Mouse (Mus musculus): ENCODE measurements around the gene Mfsd4b1.

Gene Mfsd4b1

DNA sequence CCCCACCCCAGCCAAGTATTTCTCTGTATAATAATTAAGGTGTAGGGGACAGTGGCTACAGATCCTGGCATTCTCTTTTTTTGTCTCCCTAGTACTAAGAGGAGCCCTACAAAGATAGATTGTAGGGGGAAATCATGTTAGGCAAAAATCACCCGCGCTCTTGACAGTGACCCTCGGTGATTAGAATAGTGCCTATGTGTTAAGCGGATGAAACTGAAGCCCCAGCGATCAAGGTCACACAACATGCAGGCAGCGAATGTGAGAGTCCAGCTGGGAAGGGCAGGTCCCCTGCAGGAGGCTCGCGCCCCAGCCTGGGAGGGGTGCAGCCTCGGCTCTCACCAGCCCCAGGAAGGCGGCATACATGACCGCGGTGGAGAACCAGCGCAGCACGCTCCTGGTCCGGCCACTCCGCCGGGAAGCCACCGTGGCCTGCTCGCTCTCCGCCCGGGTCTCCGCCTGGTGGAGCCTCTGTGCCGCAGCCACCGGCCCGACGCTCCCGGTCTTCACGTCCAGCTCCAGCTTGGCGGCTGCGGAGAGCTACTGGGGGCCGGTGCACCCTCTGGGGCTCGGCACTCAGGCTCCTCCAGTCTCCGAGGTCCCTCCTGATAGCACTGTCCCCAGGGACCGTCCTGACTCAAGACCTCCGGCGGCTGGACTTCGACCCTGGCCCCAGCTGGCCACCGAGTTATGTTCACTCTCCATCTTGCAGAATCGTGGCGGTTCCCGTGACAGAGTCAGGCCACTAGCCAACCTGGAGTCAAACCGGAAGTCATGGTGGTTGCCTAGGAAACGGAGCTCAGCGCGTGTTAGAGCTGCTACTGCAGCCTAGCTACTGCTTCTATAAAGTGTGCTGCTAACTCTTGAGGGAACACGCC is at the start of gene Mfsd4b1:
Gene Mfsd4b1 (minus strand): TSS at position 715 of the 875 bp plus-strand sequence.
- peak; percentile 92 for DNase-seq (ENCODE audit: low read depth, low spot score)

DNA sequence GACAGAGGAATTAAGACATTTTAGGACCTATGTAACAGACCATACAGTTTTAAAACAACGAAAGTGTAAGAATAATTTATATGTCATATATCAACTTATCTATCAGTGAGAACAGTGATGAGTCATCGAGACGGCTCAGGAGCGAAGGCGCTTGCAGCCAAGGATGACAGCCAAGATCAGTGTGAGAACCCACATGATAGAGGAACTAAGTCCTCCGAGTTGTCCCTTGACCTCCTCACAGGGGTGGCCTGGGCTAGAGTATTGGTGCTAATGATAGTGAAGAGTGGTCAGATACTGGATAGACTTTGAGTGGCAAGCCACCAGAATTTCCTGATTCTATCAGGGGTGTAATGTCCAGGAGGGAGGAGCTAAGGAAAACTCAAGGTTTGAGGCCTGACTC is 48.5 kb upstream of the Mfsd4b1 start:
- DNase-seq (ENCODE audit: low read depth, low spot score) = no peak

DNA sequence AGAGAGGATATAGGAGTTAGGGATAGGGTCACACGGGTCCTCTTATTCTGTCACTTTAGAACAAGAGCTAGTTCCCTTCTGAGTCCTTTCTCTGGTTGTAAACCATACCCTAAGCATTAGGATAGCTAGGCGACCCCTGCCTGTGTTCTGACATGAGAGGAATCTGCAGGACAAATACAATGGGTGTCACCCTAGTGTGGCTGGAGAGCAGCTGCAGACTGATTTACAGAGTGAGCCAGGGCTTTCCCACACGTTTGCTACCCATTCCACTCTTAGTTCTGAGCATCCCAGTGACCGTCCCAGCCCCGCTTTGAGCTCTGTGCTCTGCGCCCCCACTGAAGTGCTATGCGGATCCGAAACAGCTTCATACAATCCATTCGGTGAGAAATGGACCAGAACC is 45.6 kb upstream of the Mfsd4b1 start:
- DNase-seq (ENCODE audit: low read depth, low spot score) = no peak

DNA sequence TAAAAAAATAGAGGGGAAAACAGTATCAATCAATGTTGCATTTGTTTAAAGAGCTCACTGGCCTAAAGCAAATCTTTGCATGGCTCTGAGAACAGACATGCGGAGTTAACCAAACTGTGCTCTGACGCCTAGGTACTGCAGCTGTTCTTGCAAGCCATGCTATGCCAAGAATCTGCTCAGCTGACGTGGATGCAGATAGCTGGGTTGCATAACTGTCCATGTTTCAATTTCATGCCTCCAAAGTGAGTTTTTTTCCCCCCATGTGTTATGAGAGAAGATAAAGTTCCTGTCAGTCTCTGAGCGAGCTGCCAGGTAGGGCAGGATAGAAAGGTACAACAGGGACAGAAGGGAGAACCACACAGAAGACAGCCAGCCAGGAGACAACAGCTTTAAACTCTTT is 44.2 kb upstream of the Mfsd4b1 start:
- no peak for DNase-seq (ENCODE audit: low read depth, low spot score)

GRCm38 (mm10) chr10:40068595-40068994 is 43.5 kb upstream of the Mfsd4b1 start:
- no peak for DNase-seq (ENCODE audit: low read depth, low spot score)

DNA sequence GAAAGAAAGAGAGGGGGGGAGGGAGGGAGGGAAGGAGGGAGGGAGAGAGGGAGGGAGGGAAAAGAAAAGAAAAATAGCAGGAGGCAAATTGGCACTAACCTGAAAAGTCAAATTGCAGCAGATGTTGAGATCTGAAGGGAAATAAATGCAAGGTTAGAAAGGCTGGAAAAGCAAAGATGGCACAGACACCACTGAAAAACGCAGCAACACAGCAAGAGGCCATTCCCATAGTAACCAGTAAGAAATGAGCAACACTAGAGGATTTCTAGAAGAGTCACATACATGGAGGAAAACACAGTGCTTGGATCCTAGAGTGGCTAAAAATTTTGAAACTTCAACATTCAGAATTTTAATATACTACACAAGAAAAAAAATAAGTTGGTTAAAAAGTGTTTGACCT is 42.5 kb upstream of the Mfsd4b1 start:
- DNase-seq (ENCODE audit: low read depth, low spot score) = no peak

- no peak for DNase-seq (ENCODE audit: low read depth, low spot score)
Observed at GRCm38 (mm10) chr10:40067071-40067470, 42.0 kb upstream of the Mfsd4b1 start.

GRCm38 (mm10) chr10:40065357-40065756 is 40.3 kb upstream of the Mfsd4b1 start:
- no peak for DNase-seq (ENCODE audit: low read depth, low spot score)

DNA sequence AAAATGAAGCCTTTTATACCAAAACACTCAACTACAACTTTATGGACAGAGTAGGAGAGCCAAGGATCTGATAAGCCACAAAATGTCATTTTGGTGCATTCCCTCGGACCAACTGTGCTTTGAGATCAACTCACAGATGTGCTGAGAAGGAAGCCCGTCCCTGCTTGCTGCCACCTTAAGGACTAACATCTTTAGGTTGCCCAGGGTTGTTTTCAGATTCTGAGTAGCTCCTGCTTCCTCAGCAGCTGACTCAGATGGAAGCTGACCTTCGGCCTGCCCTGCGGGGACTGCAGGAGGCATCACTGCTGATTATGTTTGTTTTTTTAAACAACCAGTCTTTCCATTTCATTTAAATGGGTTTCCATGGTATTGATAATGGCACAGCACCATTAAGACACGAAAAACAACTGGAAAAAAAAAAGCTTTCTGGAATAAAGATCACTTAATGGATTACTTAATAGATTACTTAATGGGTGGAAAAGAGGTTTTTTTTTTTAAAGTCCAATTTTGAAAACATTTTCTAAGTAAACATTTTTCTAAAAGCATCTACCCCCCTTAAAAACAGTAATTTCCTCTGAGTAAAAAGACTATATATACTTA is 38.3 kb upstream of the Mfsd4b1 start:
- no peak for DNase-seq (ENCODE audit: low read depth, low spot score)

DNA sequence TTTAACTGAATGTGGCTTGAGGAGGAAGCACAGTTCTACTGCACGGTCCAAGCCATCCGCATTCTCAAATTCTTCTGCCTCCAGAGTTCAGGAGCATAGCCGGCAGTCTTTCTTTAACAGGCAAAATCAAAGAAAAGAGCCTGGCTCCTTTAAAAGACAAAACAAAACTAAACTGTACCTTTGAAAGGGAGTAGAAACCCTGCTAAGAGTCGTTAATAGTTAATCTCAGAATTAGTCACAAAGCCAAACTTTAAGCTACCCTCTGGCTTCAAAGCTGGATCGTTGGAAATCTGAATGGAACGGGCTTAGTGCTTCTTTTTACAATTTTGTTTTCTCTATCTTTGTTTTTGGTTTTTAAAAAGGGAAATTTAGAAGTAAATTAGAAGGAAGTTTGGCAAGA is 37.7 kb upstream of the Mfsd4b1 start:
- DNase-seq (ENCODE audit: low read depth, low spot score) = no peak

DNA sequence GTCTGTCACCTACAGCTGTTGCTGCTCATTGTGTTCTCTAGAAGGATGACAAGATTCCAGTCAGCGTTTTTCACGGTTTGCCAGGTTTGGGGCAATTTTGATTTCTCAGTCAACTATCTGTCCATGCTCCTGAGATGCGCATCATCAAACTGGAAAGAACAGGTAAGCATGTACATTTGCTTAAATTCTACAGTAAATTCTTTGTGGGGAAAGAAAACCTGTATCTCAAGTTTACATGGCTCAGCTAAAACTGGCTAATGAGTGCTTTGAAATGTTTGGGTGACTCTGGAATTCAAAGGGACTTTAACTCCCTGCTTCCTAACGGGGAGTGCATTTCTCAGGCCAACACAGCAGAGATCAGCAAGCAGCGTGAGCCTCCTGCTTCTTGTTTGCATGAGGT is 36.9 kb upstream of the Mfsd4b1 start:
- no peak for DNase-seq (ENCODE audit: low read depth, low spot score)

DNA sequence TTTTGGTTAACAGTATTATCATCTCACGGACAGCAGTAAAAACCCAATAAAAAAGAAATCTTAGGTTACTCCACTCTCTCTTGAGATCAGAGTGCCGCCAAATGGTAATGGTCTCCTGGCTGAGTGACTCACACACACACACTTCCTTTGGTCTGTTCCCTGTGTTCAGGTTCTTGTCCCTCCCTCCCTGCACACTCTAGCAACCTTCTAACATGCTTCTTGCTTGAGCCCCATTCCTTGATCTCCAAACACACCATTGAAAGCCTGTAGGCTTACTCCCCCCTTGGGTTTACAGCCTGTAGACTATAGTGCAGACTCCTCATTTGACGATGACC is 33.7 kb upstream of the Mfsd4b1 start:
- DNase-seq (ENCODE audit: low read depth, low spot score) = no peak

GRCm38 (mm10) chr10:40058062-40058785 is 33.2 kb upstream of the Mfsd4b1 start:
- DNase-seq (ENCODE audit: low read depth, low spot score) = no peak

DNA sequence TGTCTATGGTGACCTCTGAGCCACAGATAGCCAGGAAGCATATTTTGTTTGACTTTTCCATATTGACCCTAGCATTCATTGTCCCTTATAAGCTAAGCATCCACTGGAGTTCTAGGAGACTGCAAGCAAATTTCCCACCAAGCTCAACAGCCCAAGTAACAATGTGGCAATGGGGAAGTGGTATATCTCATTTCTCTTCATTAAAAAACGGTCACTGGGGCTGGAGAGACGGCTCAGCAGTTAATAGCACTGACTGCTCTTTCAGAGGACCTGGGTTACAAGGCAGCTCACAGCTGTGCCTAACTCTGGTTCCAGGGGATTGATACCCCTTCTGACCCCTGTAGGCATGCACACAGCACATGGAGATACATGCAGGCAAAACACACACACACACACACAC is 32.5 kb upstream of the Mfsd4b1 start:
- no peak for DNase-seq (ENCODE audit: low read depth, low spot score)

DNA sequence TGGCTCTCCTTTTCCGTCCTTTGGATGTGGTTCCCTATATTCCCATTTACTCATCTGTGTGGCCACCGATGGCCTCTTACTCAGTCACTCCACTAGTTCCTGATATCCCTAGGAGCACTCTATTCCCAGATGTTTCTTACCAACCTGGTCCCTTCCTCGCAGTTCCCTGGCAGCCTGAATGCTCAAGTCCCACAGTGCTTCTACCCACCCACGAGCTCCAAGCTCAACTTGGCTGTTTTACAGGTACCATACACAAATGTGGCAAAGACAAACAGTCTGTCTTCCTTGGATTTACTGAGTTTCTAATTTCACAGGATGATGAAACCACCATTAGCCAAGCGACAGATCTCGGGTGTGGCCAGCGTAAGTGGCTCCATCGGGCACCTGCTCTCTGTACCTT is 29.4 kb upstream of the Mfsd4b1 start:
- no peak for DNase-seq (ENCODE audit: low read depth, low spot score)

- no peak for DNase-seq (ENCODE audit: low read depth, low spot score)
Observed at GRCm38 (mm10) chr10:40053896-40054295, 28.8 kb upstream of the Mfsd4b1 start.

DNA sequence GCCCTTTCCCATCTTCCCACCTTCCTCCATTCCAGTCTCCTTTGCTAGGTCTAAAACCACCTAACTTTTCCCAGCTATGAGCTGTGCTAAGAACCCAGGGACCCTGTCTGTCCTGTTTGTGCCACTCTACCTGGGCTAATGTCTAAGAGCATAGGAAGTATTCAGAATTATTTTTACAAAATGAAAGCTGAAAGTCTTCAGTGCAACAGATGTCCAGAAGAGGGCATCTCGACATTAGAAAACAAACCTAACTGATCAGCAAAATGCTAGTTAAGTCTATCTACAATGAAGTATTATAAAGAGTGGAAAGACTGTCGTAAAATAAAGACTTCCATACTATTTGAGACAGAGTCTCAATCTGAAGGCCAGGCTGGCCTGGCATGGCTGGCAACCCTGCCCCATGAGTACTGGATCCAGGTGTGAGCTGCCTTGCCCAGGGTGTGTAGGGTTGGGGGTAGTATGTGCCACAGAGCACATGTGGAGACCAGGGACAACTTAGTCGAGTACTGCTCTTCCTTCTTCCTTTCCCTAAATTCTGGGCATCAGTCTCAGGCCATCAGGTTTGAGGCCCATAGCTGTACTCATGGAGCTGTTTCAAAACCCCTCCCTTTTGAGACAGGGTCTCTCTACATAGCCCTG is 28.3 kb upstream of the Mfsd4b1 start:
- DNase-seq (ENCODE audit: low read depth, low spot score) = no peak

- no peak for DNase-seq (ENCODE audit: low read depth, low spot score)
Observed at GRCm38 (mm10) chr10:40051997-40052396, 26.9 kb upstream of the Mfsd4b1 start.

DNA sequence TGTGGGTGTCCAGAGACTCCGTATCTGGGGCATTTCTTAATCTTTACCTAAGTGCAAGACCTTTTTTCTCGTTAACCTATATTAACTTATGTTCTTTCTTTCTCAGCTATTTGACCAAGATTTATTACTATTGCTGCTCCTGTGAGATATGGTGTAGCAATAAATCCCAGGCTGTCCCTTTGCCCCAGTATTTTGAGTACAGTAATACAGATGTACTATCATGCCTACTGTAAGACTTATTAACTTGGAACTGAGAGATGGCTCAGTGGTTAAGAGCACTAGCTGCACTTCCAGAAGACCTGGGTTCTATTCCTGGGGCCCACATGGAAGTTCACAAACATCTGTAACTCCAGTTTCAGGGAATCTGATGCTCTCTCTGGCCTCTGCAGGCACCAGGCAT is 25.7 kb upstream of the Mfsd4b1 start:
- no peak for DNase-seq (ENCODE audit: low read depth, low spot score)

GRCm38 (mm10) chr10:40041339-40041738 is 16.3 kb upstream of the Mfsd4b1 start:
- DNase-seq (ENCODE audit: low read depth, low spot score) = no peak

DNA sequence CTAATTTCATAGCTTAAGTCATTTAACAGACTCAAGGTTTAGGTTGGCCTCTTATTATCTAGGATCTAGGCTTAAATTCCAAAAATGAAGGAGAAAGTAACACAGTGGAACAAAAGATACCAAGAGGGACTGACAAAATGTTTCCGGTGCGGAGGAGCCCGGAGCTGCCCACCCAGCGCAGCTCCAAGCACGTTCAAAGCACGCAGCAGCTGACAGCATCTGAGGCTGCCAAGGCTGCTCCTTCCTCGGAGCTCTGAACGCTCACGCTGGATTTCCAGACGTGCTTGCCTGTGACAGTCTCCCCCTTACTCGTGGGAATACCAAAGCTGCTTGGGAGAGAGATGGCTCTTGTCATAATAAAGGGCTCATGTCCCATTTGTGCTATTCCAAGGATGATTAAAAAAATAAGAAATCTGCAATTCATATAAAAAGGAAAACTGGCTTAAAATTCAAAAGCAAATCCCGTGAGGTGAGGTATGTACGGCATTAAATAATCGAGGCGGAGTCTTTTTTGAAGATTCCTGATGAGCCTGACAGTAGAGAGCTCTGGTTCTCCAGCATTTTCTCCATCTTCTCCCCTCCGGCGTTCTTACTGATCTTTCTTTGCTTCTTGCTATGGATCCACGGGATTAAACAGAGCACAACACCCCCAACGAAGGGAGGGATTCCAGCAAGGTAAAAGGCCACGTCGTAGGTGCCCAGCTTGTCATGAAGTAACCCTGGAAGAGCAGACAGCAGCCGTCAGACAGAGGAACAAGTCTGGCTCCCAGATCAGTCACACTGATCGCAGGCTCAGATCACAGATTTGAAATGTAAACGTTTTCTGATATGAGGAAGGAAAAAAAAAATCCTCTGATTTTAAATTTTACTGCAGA is 11.9 kb upstream of the Mfsd4b1 start:
- DNase-seq (ENCODE audit: low read depth, low spot score) = no peak

Data from R1 (cell line).